Mouse (Mus musculus): Measurements from ENCODE around the gene Smyd3. TPM values are rescaled to one million over a fixed set of nuclear protein-coding genes. Genes with fewer than 3 reads are reported as not detected.

Gene Smyd3
- polyA plus RNA-seq, 1 experiment from 2014 or later, result 11.3 TPM

DNA sequence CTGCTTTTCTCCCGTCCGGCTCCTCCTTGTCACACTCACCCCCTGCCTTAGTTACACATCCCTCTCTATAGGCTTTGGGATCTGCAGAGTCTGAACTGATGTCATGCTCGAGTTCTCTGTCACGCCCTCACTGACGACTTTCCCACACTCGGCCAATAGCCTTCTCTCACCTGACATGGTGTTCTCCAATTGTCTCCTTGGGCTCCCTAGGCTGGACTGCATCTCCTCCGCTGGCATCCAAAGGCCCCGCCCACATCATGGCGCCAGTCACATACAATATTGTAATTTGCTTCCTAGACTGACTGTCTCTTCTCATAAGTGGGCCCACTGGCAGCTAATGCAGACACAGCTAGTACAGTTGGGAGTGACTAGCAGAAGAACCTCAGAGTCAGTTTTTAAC is 304.5 kb downstream of the Smyd3 start:
- Histone ChIP-seq H3K27ac (replicated peaks in 1 of 2; ENCODE audit: control insufficient read depth in 1 of 2, insufficient read depth in 1 of 2, low read depth in 2 of 2, low read length in 2 of 2) (no peak overlapping the region), H3K9me3 (ENCODE audit: control insufficient read depth, low read length) (no peaks in the 10 kb centered on the region), H3K36me3 (ENCODE audit: control insufficient read depth, insufficient read depth, low read length) (no peaks in the 10 kb centered on the region), H3K4me2 (ENCODE audit: low read length) (no peak overlapping the region), H3K4me3 (ENCODE audit: control insufficient read depth in 1 of 2, insufficient read depth in 1 of 2, low read depth in 1 of 2, low read length in 2 of 2) (no peak overlapping the region), H3K9ac (ENCODE audit: low read length) (no peak overlapping the region), H3K27me3 (ENCODE audit: control insufficient read depth, insufficient read depth, low read length) (no peaks in the 10 kb centered on the region), H3K4me1 (ENCODE audit: control insufficient read depth in 2 of 2, insufficient read depth in 2 of 2, low read length in 2 of 2) (peaks cover 0 to 2% of the 10 kb centered on the region in 2 experiments; a peak in 1 of 4 replicates)
- 89% methylated on average over 9 of the region's 9 CpGs for WGBS
- no peak for ATAC-seq (ENCODE audit: insufficient number of reproducible peaks, insufficient read depth, low FRiP score, low read depth)

- no peak overlapping the region for H3K27ac ChIP-seq (replicated peaks in 1 of 2; ENCODE audit: control insufficient read depth in 1 of 2, insufficient read depth in 1 of 2, low read depth in 2 of 2, low read length in 2 of 2)
- H3K9ac ChIP-seq (ENCODE audit: low read length), result no peak overlapping the region
- no peaks in the 10 kb centered on the region for H3K9me3 ChIP-seq (ENCODE audit: control insufficient read depth, low read length)
- no peak for ATAC-seq (ENCODE audit: insufficient number of reproducible peaks, insufficient read depth, low FRiP score, low read depth)
- WGBS, result 50% methylated on average over 7 of the region's 7 CpGs
- H3K4me2 ChIP-seq (ENCODE audit: low read length), result no peak overlapping the region
- no peaks in the 10 kb centered on the region for H3K36me3 ChIP-seq (ENCODE audit: control insufficient read depth, insufficient read depth, low read length)
- peaks cover 0 to 2% of the 10 kb centered on the region in 2 experiments; a peak in 1 of 4 replicates for H3K4me1 ChIP-seq (ENCODE audit: control insufficient read depth in 2 of 2, insufficient read depth in 2 of 2, low read length in 2 of 2)
- no peaks in the 10 kb centered on the region for H3K27me3 ChIP-seq (ENCODE audit: control insufficient read depth, insufficient read depth, low read length)
- no peak overlapping the region for H3K4me3 ChIP-seq (ENCODE audit: control insufficient read depth in 1 of 2, insufficient read depth in 1 of 2, low read depth in 1 of 2, low read length in 2 of 2)
These were observed 305.5 kb downstream of the Smyd3 start for GRCm38 (mm10) chr1:179212295-179212694.

GRCm38 (mm10) chr1:179211313-179211712 is 306.5 kb downstream of the Smyd3 start:
- WGBS, result 75% methylated on average over 4 of the region's 4 CpGs
- Histone ChIP-seq H3K9me3 (ENCODE audit: control insufficient read depth, low read length) (no peaks in the 10 kb centered on the region), H3K4me1 (ENCODE audit: control insufficient read depth in 2 of 2, insufficient read depth in 2 of 2, low read length in 2 of 2) (peaks cover 0 to 2% of the 10 kb centered on the region in 2 experiments; a peak in 1 of 4 replicates), H3K4me2 (ENCODE audit: low read length) (no peak overlapping the region), H3K4me3 (ENCODE audit: control insufficient read depth in 1 of 2, insufficient read depth in 1 of 2, low read depth in 1 of 2, low read length in 2 of 2) (no peak overlapping the region), H3K9ac (ENCODE audit: low read length) (no peak overlapping the region), H3K27ac (replicated peaks in 1 of 2; ENCODE audit: control insufficient read depth in 1 of 2, insufficient read depth in 1 of 2, low read depth in 2 of 2, low read length in 2 of 2) (no peak overlapping the region), H3K27me3 (ENCODE audit: control insufficient read depth, insufficient read depth, low read length) (no peaks in the 10 kb centered on the region), H3K36me3 (ENCODE audit: control insufficient read depth, insufficient read depth, low read length) (no peaks in the 10 kb centered on the region)
- ATAC-seq (ENCODE audit: insufficient number of reproducible peaks, insufficient read depth, low FRiP score, low read depth), result no peak

DNA sequence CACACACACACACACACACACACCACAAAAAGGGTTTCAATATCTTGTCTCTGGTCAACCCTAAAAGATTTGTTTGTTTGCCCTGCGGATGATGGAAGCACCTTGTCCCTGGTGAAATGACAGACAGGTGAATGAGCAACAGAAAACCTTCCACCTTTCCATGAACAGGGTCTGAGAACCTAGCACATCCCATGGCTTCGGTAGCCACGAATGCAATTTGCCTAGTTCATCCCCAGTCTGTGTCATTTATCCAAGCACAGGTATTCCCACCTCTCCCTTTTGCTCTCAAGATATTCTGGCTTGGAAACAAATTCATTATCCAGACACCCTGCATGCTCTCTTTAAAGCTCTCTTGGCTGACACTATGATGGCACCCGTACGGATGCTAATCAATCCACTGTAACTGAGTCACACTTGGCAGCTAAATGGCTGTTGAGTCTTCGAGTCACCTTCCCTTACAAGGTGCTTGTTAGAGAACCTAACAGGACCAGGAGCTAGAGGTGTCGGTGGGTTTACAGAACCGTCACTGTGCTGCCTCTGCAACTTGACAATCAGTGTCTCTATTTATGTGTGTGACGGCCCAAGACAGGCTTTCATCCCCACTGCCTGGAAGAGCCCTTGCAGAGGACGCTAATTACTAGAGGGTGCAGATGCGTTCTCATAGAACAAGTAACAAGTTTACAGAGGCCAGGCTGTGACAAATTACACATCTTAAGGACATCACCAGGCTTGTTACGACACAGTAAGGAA is 309.8 kb downstream of the Smyd3 start:
- Histone ChIP-seq H3K27me3 (ENCODE audit: control insufficient read depth, insufficient read depth, low read length) (no peaks in the 10 kb centered on the region), H3K4me2 (ENCODE audit: low read length) (no peak overlapping the region), H3K4me1 (ENCODE audit: control insufficient read depth in 2 of 2, insufficient read depth in 2 of 2, low read length in 2 of 2) (peaks cover 0 to 2% of the 10 kb centered on the region in 2 experiments; a peak in 1 of 4 replicates), H3K4me3 (ENCODE audit: control insufficient read depth in 1 of 2, insufficient read depth in 1 of 2, low read depth in 1 of 2, low read length in 2 of 2) (no peak overlapping the region), H3K36me3 (ENCODE audit: control insufficient read depth, insufficient read depth, low read length) (no peaks in the 10 kb centered on the region), H3K9me3 (ENCODE audit: control insufficient read depth, low read length) (no peaks in the 10 kb centered on the region), H3K9ac (ENCODE audit: low read length) (no peak overlapping the region), H3K27ac (replicated peaks in 1 of 2; ENCODE audit: control insufficient read depth in 1 of 2, insufficient read depth in 1 of 2, low read depth in 2 of 2, low read length in 2 of 2) (no peak overlapping the region)
- WGBS, result 83% methylated on average over 12 of the region's 12 CpGs
- ATAC-seq (ENCODE audit: insufficient number of reproducible peaks, insufficient read depth, low FRiP score, low read depth), result no peak

DNA sequence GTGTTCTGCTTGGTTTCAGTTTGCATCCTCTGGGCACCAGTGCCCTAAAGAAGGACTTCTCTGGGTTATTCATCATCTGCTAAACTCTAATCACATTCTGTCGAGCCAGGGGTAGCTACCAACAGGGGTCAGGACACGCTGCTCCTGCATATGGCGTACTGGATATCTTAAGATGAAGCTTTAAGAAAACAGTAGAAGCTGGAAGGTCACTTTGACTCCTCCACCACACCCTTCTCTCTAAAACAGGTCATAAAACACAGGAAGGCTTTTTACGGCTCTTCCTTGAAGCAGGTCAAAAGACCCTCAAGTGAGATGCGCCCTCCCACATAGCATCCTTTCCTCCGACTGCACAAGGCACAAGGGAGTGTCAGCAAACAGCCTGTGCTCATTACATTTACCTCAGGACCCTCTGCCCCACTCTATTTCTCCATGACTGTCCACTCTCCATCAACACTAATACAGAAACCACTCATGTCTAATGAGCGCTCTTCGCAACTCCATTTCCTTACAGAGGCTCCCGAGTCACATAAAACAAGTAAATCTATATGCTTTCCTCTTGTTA is 310.6 kb downstream of the Smyd3 start:
- Histone ChIP-seq H3K4me2 (ENCODE audit: low read length) (no peak overlapping the region), H3K9ac (ENCODE audit: low read length) (no peak overlapping the region)

GRCm38 (mm10) chr1:179198517-179199200 is 319.2 kb downstream of the Smyd3 start:
- WGBS, result 82% methylated on average over 9 of the region's 9 CpGs
- ATAC-seq (ENCODE audit: insufficient number of reproducible peaks, insufficient read depth, low FRiP score, low read depth), result no peak

More for the DNA sequence above, 310.6 kb downstream of the Smyd3 start:
- WGBS, result 74% methylated on average over 9 of the region's 9 CpGs
- peaks cover 0 to under 1% of the 10 kb centered on the region in 2 experiments; a peak in 1 of 4 replicates for H3K4me1 ChIP-seq (ENCODE audit: control insufficient read depth in 2 of 2, insufficient read depth in 2 of 2, low read length in 2 of 2)
- H3K4me3 ChIP-seq (ENCODE audit: control insufficient read depth in 1 of 2, insufficient read depth in 1 of 2, low read depth in 1 of 2, low read length in 2 of 2), result no peak overlapping the region
- H3K27ac ChIP-seq (replicated peaks in 1 of 2; ENCODE audit: control insufficient read depth in 1 of 2, insufficient read depth in 1 of 2, low read depth in 2 of 2, low read length in 2 of 2), result no peak overlapping the region
- no peaks in the 10 kb centered on the region for H3K36me3 ChIP-seq (ENCODE audit: control insufficient read depth, insufficient read depth, low read length)
- H3K27me3 ChIP-seq (ENCODE audit: control insufficient read depth, insufficient read depth, low read length), result no peaks in the 10 kb centered on the region
- no peak for ATAC-seq (ENCODE audit: insufficient number of reproducible peaks, insufficient read depth, low FRiP score, low read depth)
- H3K9me3 ChIP-seq (ENCODE audit: control insufficient read depth, low read length), result no peaks in the 10 kb centered on the region

GRCm38 (mm10) chr1:179197821-179198516 is 319.9 kb downstream of the Smyd3 start:
- ATAC-seq (ENCODE audit: insufficient number of reproducible peaks, insufficient read depth, low FRiP score, low read depth), result no peak
- Histone ChIP-seq H3K9ac (ENCODE audit: low read length) (no peak overlapping the region), H3K36me3 (ENCODE audit: control insufficient read depth, insufficient read depth, low read length) (no peaks in the 10 kb centered on the region), H3K4me2 (ENCODE audit: low read length) (no peak overlapping the region), H3K4me3 (ENCODE audit: control insufficient read depth in 1 of 2, insufficient read depth in 1 of 2, low read depth in 1 of 2, low read length in 2 of 2) (no peak overlapping the region), H3K9me3 (ENCODE audit: control insufficient read depth, low read length) (no peaks in the 10 kb centered on the region), H3K27me3 (ENCODE audit: control insufficient read depth, insufficient read depth, low read length) (no peaks in the 10 kb centered on the region), H3K4me1 (ENCODE audit: control insufficient read depth in 2 of 2, insufficient read depth in 2 of 2, low read length in 2 of 2) (peaks cover 0 to 8% of the 10 kb centered on the region in 2 experiments; a peak in 2 of 4 replicates), H3K27ac (replicated peaks in 1 of 2; ENCODE audit: control insufficient read depth in 1 of 2, insufficient read depth in 1 of 2, low read depth in 2 of 2, low read length in 2 of 2) (peak overlapping the region in 1 of 2 experiments; percentile 10; a peak in 1 of 4 replicates)
- WGBS, result 65% methylated on average over 11 of the region's 11 CpGs

More at GRCm38 (mm10) chr1:179198517-179199200, 319.2 kb downstream of the Smyd3 start:
- Histone ChIP-seq H3K9ac (ENCODE audit: low read length) (no peak overlapping the region), H3K36me3 (ENCODE audit: control insufficient read depth, insufficient read depth, low read length) (no peaks in the 10 kb centered on the region), H3K9me3 (ENCODE audit: control insufficient read depth, low read length) (no peaks in the 10 kb centered on the region), H3K4me3 (ENCODE audit: control insufficient read depth in 1 of 2, insufficient read depth in 1 of 2, low read depth in 1 of 2, low read length in 2 of 2) (no peak overlapping the region), H3K27me3 (ENCODE audit: control insufficient read depth, insufficient read depth, low read length) (no peaks in the 10 kb centered on the region), H3K4me1 (ENCODE audit: control insufficient read depth in 2 of 2, insufficient read depth in 2 of 2, low read length in 2 of 2) (peaks cover 0 to 8% of the 10 kb centered on the region in 2 experiments; a peak in 2 of 4 replicates), H3K4me2 (ENCODE audit: low read length) (no peak overlapping the region), H3K27ac (replicated peaks in 1 of 2; ENCODE audit: control insufficient read depth in 1 of 2, insufficient read depth in 1 of 2, low read depth in 2 of 2, low read length in 2 of 2) (peak overlapping the region; percentile 10 to 17; a peak in 1 of 4 replicates)

Data from heart, embryonic 14.5 days (tissue).